Mouse (Mus musculus): ENCODE data around the gene Tdrd9.

- TF ChIP-seq POLR2A (IDR thresholded peaks at IDR 0.05; ENCODE audit: insufficient read depth, low read depth, low read length) (no peak), CTCF (IDR thresholded peaks at IDR 0.05) (no peak), EP300 (IDR thresholded peaks at IDR 0.05; ENCODE audit: insufficient read depth, low read depth, low read length) (no peak)
Observed at GRCm38 (mm10) chr12:112086250-112086649, 114.9 kb downstream of the Tdrd9 start.
